Mouse (Mus musculus): Measurements from ENCODE around the gene Pou5f1.

Gene Pou5f1

DNA sequence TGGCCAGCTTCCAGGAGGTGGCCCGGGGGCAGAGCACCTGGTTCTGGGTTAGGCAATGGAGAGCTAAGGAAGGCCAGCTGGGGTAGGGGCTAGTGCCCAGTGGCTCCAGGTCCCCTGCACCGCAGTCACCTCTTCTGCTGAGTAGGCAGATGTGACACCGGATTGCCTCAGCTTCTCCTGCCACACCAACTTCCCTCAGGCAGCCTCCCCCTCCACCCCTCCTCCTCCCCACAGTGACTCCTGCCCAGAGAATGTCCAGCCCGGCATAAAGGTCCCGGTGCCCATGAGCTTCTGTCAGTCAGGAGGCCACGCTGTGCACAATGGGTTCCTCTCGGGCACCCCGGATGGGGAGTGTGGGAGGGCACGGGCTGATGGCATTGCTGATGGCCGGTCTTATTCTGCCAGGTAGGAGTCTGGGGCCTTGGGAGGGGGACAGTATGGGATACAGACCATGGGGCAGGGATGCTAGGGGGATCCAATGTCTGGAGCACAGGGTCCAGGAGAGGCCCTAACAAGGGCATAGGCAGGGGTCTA, 46.1 kb downstream of the Pou5f1 start, which contains the start of gene Cdsn:
Gene Cdsn, plus strand, starts transcription at position 248 of the 534 bp plus-strand sequence.
- DNase-seq: no peak

DNA sequence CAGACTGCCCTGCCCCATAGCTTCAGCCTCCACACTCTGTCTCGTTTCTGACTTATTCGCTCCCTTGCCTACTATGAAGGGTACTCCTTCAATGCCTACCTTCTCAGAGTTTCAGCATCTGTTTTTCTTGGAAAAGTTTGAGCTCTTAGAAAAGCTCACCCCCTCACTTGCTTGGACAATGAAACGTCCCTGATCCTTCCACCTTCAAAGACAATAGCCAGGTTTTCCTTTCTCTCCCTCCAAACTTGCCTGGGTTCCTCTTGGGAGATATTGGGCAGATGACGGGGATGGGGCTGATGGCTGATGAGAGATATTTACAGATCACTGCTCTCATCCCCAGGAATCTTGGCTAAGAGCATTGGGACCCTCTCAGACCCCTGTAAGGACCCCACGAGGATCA, 48.5 kb downstream of the Pou5f1 start:
- DNase-seq: no peak

DNA sequence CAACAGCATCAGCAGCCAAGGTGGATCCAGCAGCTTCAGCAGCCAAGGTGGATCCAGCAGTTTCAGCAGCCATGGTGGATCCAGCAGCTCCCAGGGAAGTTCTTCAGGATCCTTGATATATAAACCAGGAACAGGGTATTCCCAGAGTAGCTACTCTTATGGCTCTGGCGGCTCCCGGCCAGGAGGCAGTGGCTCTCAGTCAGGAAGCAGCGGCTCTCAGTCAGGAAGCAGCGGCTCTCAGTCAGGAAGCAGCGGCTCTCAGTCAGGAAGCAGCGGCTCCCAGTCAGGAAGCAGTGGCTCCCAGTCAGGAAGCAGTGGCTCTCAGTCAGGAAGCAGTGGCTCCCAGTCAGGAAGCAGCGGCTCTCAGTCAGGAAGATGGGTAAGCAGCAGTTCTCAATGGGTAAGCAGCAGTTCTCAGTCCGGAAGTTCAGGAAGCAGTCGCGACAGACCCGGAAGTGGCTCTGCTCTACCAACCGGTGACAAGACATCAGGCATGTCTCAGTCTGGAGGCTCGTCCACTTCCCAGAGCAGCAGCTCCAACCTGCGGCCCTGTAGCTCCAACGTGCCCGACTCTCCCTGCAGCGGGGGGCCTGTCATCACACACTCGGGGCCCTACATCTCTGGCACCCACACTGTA, 49.1 kb downstream of the Pou5f1 start:
- DNase-seq: no peak

DNA sequence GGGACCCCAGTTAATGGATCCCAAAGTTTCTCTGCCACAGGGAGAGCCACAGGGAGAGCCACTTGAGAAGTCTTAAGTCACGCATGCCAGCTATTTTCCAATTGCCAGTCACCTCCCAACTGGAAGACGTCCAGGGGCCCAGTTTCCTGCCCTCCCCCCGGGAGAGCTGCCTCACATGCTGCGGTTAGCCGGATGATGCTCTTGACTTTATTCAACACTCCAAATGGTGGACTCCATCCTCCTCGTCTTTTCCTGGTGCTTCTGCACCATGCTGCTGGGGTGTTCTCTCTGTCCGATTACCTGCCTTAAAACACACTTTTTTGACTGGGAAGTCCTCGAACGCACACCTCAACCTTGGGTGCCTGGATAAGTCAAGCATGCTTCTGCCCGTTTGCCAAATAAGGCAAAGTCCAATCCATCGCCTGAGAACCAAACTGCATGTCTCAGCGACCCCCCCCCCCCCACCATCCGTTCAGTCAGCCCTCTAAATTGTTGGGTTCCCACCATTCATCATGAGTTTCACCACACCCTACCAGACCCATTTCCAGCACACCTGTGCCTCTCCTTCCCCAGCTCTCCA, 50.5 kb downstream of the Pou5f1 start:
- no peak for DNase-seq

DNA sequence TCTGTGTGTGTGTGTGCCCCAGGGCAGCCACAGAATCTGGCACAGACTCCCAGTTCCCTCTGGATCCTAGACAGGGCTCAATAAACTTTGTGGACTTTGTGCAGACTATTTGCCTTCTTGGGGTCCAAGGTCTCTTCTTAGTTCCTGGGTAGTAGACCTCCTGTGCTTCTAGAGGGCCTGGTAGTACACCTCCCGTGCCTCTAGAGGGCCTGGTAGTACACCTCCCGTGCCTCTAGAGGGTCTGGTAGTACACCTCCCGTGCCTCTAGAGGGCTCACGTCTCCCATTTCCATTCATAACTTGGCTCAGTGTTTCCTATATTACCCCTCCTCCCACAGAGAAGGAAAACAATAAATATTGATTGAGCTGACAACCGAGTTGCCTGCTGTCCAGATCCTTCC, 51.0 kb downstream of the Pou5f1 start:
- DNase-seq: peak; percentile 76 to 84

DNA sequence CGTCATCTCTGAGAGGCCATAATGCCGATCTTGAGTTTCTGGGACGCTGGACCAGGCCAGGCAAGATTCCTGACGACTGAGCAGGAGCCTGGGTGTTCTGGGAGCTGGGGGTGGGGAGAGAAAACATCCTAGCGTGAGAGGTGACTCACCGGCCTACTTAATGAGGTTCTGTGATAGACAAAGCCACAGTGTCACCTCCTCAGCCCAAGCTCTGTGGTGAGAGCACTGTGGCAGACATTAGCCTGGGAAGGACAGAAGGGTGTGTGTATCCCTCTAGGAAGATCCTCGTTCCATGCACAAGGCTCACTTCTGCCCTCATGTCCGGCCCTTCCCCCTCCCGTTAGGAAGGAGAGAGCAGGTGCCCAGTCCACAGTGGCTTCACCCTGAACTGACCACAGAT, 51.5 kb downstream of the Pou5f1 start:
- DNase-seq: no peak

DNA sequence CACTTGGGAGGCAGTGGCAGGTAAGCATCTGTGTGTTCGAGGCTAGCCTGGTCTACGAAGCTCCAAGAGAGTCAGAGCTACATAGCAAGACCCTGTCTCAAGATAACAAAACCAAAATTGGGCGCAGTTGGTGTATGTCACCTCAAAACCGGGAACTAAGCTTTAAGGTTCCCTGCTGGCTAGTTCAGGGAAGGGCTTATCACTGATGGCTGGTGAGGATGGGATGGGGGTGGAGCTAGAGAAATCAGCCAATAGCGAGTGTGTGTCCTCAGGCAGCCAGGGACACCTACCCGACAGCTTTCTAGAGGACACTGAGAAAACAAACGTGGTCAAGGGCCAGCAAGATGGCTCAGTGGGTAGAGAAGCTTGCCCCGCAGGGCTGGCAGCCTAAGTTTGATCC, 52.4 kb downstream of the Pou5f1 start:
- no peak for DNase-seq
